Mouse (Mus musculus): Measurements from ENCODE around the gene Tango6. TPM values are rescaled to one million over a fixed set of nuclear protein-coding genes. Genes with fewer than 3 reads are reported as not detected.

Gene Tango6
- polyA plus RNA-seq, 1 experiment from 2014 or later, result 3.4 TPM

DNA sequence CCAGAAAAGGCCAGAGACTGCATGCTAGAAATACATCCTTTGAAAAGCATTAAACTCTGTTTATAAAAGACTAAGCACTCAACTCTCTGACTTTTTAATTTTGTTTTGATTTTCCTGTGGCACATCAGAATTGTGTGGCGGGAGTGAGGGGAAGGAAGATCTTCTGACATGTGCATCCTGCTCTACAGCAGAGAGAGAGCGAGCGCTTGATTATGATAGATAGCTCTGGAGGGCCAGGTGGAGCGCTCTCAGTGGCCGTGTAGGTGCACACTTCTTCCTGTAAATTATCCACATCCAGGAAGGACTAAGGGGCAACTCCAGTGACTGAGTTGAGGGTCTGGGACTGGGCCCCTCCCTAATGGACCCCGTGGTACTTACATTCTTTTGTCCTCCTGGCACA lies 23.3 kb downstream of the Tango6 start:
- H3K4me2 ChIP-seq (ENCODE audit: low read depth, low read length), result no peak overlapping the region
- no peak overlapping the region for H3K27ac ChIP-seq (ENCODE audit: low read length)
- H3K9me3 ChIP-seq (replicated peaks; ENCODE audit: control insufficient read depth, low read length), result no peaks in the 10 kb centered on the region
- no peaks in the 10 kb centered on the region for H3K4me1 ChIP-seq (ENCODE audit: control insufficient read depth, low read depth, low read length)
- H3K4me3 ChIP-seq (ENCODE audit: low read depth, low read length), result no peak overlapping the region
- no peak overlapping the region for H3K9ac ChIP-seq (ENCODE audit: low read depth, low read length)
- no peaks in the 10 kb centered on the region for H3K36me3 ChIP-seq (ENCODE audit: control insufficient read depth, insufficient read depth)
- no peak for ATAC-seq (ENCODE audit: low read depth)
- 71% methylated on average over 6 of the region's 6 CpGs for WGBS (ENCODE audit: insufficient replicate concordance)
- H3K27me3 ChIP-seq (ENCODE audit: control insufficient read depth, insufficient read depth, low read depth, low read length), result no peaks in the 10 kb centered on the region

DNA sequence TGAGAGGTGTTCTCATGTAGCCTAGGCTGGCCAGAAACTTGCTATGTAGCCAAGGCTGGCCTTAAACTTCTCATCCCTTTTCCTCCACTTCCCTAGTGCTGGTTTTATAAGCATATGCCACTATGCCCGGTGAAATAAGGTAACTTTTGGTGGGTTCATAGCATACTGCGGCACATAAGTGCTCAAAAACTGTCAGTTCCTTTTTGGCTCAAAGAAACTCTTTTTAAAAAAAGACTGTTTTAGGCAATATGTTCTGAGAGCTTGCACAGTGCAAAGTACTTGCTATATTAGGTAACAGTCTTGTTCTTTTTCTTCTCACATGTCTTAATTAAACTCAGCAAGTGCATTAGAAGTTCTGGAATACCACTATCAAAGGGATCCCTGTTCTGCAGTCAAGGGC lies 27.1 kb downstream of the Tango6 start:
- H3K4me3 ChIP-seq (ENCODE audit: low read depth, low read length), result no peak overlapping the region
- no peak for ATAC-seq (ENCODE audit: low read depth)
- no peak overlapping the region for H3K27ac ChIP-seq (ENCODE audit: low read length)
- WGBS (ENCODE audit: insufficient replicate concordance), result 73% methylated on average over 2 of the region's 2 CpGs
- H3K36me3 ChIP-seq (ENCODE audit: control insufficient read depth, insufficient read depth), result no peaks in the 10 kb centered on the region
- H3K9ac ChIP-seq (ENCODE audit: low read depth, low read length), result no peak overlapping the region
- H3K27me3 ChIP-seq (ENCODE audit: control insufficient read depth, insufficient read depth, low read depth, low read length), result no peaks in the 10 kb centered on the region
- no peaks in the 10 kb centered on the region for H3K9me3 ChIP-seq (replicated peaks; ENCODE audit: control insufficient read depth, low read length)
- no peak overlapping the region for H3K4me2 ChIP-seq (ENCODE audit: low read depth, low read length)
- no peaks in the 10 kb centered on the region for H3K4me1 ChIP-seq (ENCODE audit: control insufficient read depth, low read depth, low read length)

DNA sequence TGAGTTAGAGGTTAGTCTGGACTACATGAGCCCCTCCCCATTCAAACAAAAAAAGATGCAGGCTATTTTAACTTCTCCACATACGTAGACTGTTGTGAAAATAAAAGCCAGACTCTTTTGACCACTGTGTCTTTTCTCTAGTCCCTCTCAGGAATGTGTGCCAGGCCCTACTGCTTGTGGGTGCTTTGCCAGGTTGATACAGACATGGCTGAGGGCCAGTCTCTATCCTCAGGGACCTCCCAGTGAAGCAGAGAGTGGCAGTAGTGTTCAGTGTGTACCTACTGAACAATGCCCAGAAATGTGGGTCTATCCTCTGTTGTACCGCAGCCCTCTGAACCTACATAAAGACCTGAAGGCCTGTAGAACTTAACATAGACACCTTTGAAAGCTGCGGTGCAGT lies 29.6 kb downstream of the Tango6 start:
- ATAC-seq (ENCODE audit: low read depth), result no peak
- WGBS (ENCODE audit: insufficient replicate concordance), result 73% methylated on average over 3 of the region's 3 CpGs
- Histone ChIP-seq H3K9me3 (replicated peaks; ENCODE audit: control insufficient read depth, low read length) (no peaks in the 10 kb centered on the region), H3K9ac (ENCODE audit: low read depth, low read length) (no peak overlapping the region), H3K4me2 (ENCODE audit: low read depth, low read length) (no peak overlapping the region), H3K27me3 (ENCODE audit: control insufficient read depth, insufficient read depth, low read depth, low read length) (no peaks in the 10 kb centered on the region), H3K36me3 (ENCODE audit: control insufficient read depth, insufficient read depth) (no peaks in the 10 kb centered on the region), H3K27ac (ENCODE audit: low read length) (no peak overlapping the region), H3K4me1 (ENCODE audit: control insufficient read depth, low read depth, low read length) (no peaks in the 10 kb centered on the region), H3K4me3 (ENCODE audit: low read depth, low read length) (no peak overlapping the region)

DNA sequence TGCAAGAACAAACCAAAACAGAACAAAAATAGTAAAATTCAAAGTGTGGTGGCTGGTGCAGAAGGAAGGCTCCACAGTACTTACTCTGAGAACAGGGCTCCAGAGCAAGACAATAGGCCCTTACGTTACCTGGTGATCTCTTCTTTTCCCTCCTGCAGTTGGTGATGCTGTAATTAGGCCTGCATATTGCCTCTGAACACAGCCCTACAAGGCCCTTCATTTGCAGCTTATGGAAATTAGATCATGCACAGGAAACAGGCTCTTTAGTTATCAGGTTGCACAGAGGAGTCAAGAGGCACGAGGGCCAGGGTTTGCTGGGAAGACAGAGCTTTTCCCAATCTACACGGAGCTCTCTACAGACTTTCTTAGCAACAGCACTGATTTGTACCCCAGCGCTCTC lies 31.4 kb downstream of the Tango6 start:
- Histone ChIP-seq H3K9me3 (replicated peaks; ENCODE audit: control insufficient read depth, low read length) (no peaks in the 10 kb centered on the region), H3K36me3 (ENCODE audit: control insufficient read depth, insufficient read depth) (no peaks in the 10 kb centered on the region), H3K9ac (ENCODE audit: low read depth, low read length) (no peak overlapping the region), H3K27me3 (ENCODE audit: control insufficient read depth, insufficient read depth, low read depth, low read length) (no peaks in the 10 kb centered on the region), H3K27ac (ENCODE audit: low read length) (no peak overlapping the region), H3K4me1 (ENCODE audit: control insufficient read depth, low read depth, low read length) (no peaks in the 10 kb centered on the region), H3K4me2 (ENCODE audit: low read depth, low read length) (no peak overlapping the region), H3K4me3 (ENCODE audit: low read depth, low read length) (no peak overlapping the region)
- no peak for ATAC-seq (ENCODE audit: low read depth)
- WGBS (ENCODE audit: insufficient replicate concordance), result 61% methylated on average over 4 of the region's 4 CpGs

DNA sequence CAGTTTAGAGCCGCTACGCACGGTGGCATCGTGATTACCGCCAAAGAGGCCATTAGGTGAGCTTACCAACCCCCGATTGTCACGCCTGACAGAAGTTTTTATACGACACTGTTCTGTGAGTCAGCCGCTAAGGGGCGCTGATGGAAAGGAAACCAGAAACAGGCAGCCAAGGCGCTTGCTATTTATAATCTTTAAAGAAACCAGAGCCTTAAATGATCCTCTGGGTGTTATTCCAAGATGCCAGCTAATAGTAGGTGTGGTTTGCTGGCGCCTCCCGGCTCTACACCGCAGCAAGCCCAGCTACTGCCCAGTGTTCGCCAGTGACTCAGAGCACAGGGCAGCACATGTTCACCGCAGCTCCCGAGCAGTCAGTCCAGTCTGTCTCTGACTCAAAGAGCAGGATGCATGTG lies 35.2 kb downstream of the Tango6 start:
- Histone ChIP-seq H3K4me1 (ENCODE audit: control insufficient read depth, low read depth, low read length) (no peaks in the 10 kb centered on the region), H3K27me3 (ENCODE audit: control insufficient read depth, insufficient read depth, low read depth, low read length) (no peaks in the 10 kb centered on the region), H3K36me3 (ENCODE audit: control insufficient read depth, insufficient read depth) (no peaks in the 10 kb centered on the region), H3K4me2 (ENCODE audit: low read depth, low read length) (no peak overlapping the region), H3K9ac (ENCODE audit: low read depth, low read length) (no peak overlapping the region), H3K9me3 (replicated peaks; ENCODE audit: control insufficient read depth, low read length) (no peaks in the 10 kb centered on the region), H3K4me3 (ENCODE audit: low read depth, low read length) (no peak overlapping the region), H3K27ac (ENCODE audit: low read length) (no peak overlapping the region)
- 29% methylated on average over 17 of the region's 17 CpGs for WGBS (ENCODE audit: insufficient replicate concordance)
- no peak for ATAC-seq (ENCODE audit: low read depth)

DNA sequence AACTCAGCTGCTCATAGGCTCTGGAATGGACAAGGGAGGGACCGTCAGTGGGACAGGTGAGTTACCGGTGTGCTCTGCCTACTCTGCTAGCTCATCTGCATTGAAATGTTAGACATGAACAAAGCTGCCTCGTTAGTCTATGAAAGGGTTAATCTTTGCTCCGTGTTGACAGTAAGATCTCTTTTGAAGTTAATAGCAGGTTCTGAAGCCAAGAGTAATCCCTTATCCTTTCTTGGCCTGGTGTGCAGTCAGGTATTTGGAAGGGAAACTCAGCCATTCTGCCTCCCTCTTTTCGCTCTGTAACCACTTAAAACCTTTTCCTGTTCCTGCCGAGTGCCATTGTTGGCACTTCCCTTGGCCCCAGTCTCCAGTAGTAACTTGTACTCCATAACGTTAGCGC lies 38.1 kb downstream of the Tango6 start:
- no peak for ATAC-seq (ENCODE audit: low read depth)
- H3K27ac ChIP-seq (ENCODE audit: low read length), result no peak overlapping the region
- no peak overlapping the region for H3K4me2 ChIP-seq (ENCODE audit: low read depth, low read length)
- H3K4me1 ChIP-seq (ENCODE audit: control insufficient read depth, low read depth, low read length), result no peaks in the 10 kb centered on the region
- H3K9me3 ChIP-seq (replicated peaks; ENCODE audit: control insufficient read depth, low read length), result no peaks in the 10 kb centered on the region
- no peaks in the 10 kb centered on the region for H3K27me3 ChIP-seq (ENCODE audit: control insufficient read depth, insufficient read depth, low read depth, low read length)
- no peaks in the 10 kb centered on the region for H3K36me3 ChIP-seq (ENCODE audit: control insufficient read depth, insufficient read depth)
- no peak overlapping the region for H3K9ac ChIP-seq (ENCODE audit: low read depth, low read length)
- H3K4me3 ChIP-seq (ENCODE audit: low read depth, low read length), result no peak overlapping the region
- WGBS (ENCODE audit: insufficient replicate concordance), result 60% methylated on average over 8 of the region's 8 CpGs

DNA sequence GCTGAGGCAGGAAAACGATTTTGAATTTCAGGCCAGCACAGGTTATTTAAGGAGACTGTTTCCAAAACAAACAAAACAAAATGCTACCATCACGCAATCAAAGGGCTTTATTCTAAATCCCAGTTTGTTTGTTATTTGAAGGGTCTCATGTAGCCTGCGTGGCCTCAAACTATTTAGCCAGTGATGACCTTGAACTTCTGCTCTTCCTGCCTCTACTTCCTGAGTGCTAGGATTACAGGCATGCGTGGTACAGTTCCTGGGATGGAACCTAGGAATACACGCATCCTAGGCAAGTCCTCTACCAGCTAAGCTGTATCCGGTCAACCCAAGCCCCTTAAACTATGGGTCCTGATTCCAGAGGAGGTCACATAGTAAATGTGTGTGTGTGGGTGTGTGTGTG lies 39.6 kb downstream of the Tango6 start:
- Histone ChIP-seq H3K27me3 (ENCODE audit: control insufficient read depth, insufficient read depth, low read depth, low read length) (no peaks in the 10 kb centered on the region), H3K27ac (ENCODE audit: low read length) (no peak overlapping the region), H3K4me2 (ENCODE audit: low read depth, low read length) (no peak overlapping the region), H3K4me3 (ENCODE audit: low read depth, low read length) (no peak overlapping the region), H3K36me3 (ENCODE audit: control insufficient read depth, insufficient read depth) (no peaks in the 10 kb centered on the region), H3K9me3 (replicated peaks; ENCODE audit: control insufficient read depth, low read length) (no peaks in the 10 kb centered on the region), H3K4me1 (ENCODE audit: control insufficient read depth, low read depth, low read length) (no peaks in the 10 kb centered on the region), H3K9ac (ENCODE audit: low read depth, low read length) (no peak overlapping the region)
- ATAC-seq (ENCODE audit: low read depth), result no peak
- 69% methylated on average over 6 of the region's 6 CpGs for WGBS (ENCODE audit: insufficient replicate concordance)

DNA sequence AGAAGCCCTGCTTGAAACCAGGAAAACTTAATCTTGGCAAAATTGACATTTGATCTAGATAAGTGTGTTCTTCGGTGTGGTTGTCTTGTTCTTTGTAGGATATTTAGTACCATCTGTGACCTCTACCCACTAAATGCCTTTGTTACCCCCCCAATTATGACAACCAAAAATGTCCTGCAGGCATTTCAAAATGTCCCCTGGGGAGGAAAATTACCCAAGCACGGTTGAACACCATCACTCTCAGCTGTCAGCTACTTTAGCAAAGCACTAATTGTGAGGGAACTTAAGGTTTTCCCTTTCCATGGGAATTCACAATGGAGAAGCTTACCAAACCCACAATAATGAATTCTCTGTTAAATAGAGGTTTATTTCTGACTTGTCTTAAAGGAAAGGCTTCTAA lies 41.1 kb downstream of the Tango6 start:
- Histone ChIP-seq H3K4me1 (ENCODE audit: control insufficient read depth, low read depth, low read length) (no peaks in the 10 kb centered on the region), H3K27me3 (ENCODE audit: control insufficient read depth, insufficient read depth, low read depth, low read length) (no peaks in the 10 kb centered on the region), H3K4me2 (ENCODE audit: low read depth, low read length) (no peak overlapping the region), H3K27ac (ENCODE audit: low read length) (no peak overlapping the region), H3K4me3 (ENCODE audit: low read depth, low read length) (no peak overlapping the region), H3K36me3 (ENCODE audit: control insufficient read depth, insufficient read depth) (no peaks in the 10 kb centered on the region), H3K9me3 (replicated peaks; ENCODE audit: control insufficient read depth, low read length) (no peaks in the 10 kb centered on the region), H3K9ac (ENCODE audit: low read depth, low read length) (no peak overlapping the region)
- ATAC-seq (ENCODE audit: low read depth), result no peak
- WGBS (ENCODE audit: insufficient replicate concordance), result 48% methylated on average over 2 of the region's 2 CpGs

DNA sequence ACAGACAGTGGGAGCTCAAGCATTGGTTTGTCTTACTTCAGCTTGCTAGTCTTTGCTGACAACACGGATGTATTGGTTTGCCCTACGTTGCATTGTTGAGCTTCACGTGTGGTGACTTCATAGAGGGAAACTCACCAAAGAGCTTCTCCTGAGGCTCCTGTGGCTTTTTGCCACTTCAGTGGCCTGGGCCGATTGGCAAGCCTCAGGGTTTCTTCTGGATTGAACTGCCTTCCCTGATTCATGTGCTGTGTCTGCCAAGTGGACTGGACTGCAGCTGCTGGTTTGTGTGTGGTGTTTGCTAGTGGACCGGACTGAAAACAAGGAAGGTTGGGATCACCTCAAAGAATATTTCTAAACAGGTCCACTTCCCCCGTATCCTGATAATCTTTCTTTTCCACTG lies 43.7 kb downstream of the Tango6 start:
- no peak for ATAC-seq (ENCODE audit: low read depth)
- Histone ChIP-seq H3K4me1 (ENCODE audit: control insufficient read depth, low read depth, low read length) (no peaks in the 10 kb centered on the region), H3K27me3 (ENCODE audit: control insufficient read depth, insufficient read depth, low read depth, low read length) (no peaks in the 10 kb centered on the region), H3K4me3 (ENCODE audit: low read depth, low read length) (no peak overlapping the region), H3K36me3 (ENCODE audit: control insufficient read depth, insufficient read depth) (no peaks in the 10 kb centered on the region), H3K27ac (ENCODE audit: low read length) (no peak overlapping the region), H3K4me2 (ENCODE audit: low read depth, low read length) (no peak overlapping the region), H3K9ac (ENCODE audit: low read depth, low read length) (no peak overlapping the region), H3K9me3 (replicated peaks; ENCODE audit: control insufficient read depth, low read length) (no peaks in the 10 kb centered on the region)
- 73% methylated on average over 6 of the region's 6 CpGs for WGBS (ENCODE audit: insufficient replicate concordance)
